Mouse (Mus musculus) stomach, embryonic 15.5 days (tissue): Measurements from ENCODE around the gene Fanca. TPM values are rescaled to one million over a fixed set of nuclear protein-coding genes. Genes with fewer than 3 reads are reported as not detected.

ENCODE experiments used
- ATAC-seq: fragments of 200-750 bp; cut with Nextera tagmentation; 2 replicates; pipeline ENCODE4 v1.8.0; 2017; ENCODE audit warnings: low read depth, moderate number of reproducible peaks, moderate TSS enrichment; ENCODE audit not compliant: insufficient read depth, low FRiP score
- H3K27ac ChIP-seq: fragments of 300-500 bp; sonication (generic); 2 replicates; pipeline ENCODE4 v1.5.1; 2015; ENCODE audit warnings: mild to moderate bottlenecking, inconsistent platforms
- H3K27me3 ChIP-seq: fragments of 300-500 bp; sonication (generic); replicated peaks from 2 replicates; pipeline ENCODE4 v1.6.1; 2015; ENCODE audit warnings: inconsistent platforms
- H3K36me3 ChIP-seq: fragments of 300-500 bp; sonication (generic); 2 replicates; pipeline ENCODE4 v1.6.1; 2015; ENCODE audit warnings: inconsistent platforms
- H3K4me1 ChIP-seq: fragments of 300-500 bp; sonication (generic); 2 replicates; pipeline ENCODE4 v1.6.1; 2015; ENCODE audit warnings: inconsistent platforms
- H3K4me2 ChIP-seq: fragments of 300-500 bp; sonication (generic); 2 replicates; pipeline ENCODE4 v1.6.1; 2015; ENCODE audit warnings: mild to moderate bottlenecking, inconsistent platforms
- H3K4me3 ChIP-seq: fragments of 300-500 bp; sonication (generic); replicated peaks from 2 replicates; pipeline ENCODE4 v1.5.1; 2015; ENCODE audit warnings: inconsistent platforms
- H3K9ac ChIP-seq: fragments of 300-500 bp; sonication (generic); 2 replicates; pipeline ENCODE4 v1.6.1; 2015; ENCODE audit warnings: inconsistent platforms
- H3K9me3 ChIP-seq: fragments of 300-500 bp; sonication (generic); 2 replicates; pipeline ENCODE4 v1.6.1; 2016; ENCODE audit warnings: inconsistent platforms
- WGBS: fragments of 180-500 bp; shearing (Covaris S2); methylation state at CpG from one replicate; pipeline ENCODE4 v1.1.7; 2015; 5-methylcytosine and 5-hydroxymethylcytosine counted together
- polyA plus RNA-seq: library from polyadenylated mRNA; unstranded; fragments of >200 nt; fragmentation: Nextera tagmentation; extraction: Ambion mirVana; gene quantifications from 2 replicates; pipeline ENCODE4 v1.2.1, GENCODE M21; 2015

Fanca gene
- 20.9 and 22.8 TPM in 2 replicates for polyA plus RNA-seq

GRCm38 (mm10) chr8:123318467-123318911, at the start of gene Fanca:
Gene Fanca (minus strand): TSS chr8:123318576.
- under 1% methylated on average over 24 of the region's 24 CpGs for WGBS
- H3K27ac ChIP-seq: 0 out of 2 replicates have a peak within 1 kb of the TSS, but pooled peaks have one; percentile 27

GRCm38 (mm10) chr8:123361082-123361739, 42.8 kb upstream of the Fanca start:
- Histone ChIP-seq H3K36me3 (no peaks in the 10 kb centered on the region), H3K27ac (no peak overlapping the region), H3K4me3 (no peak overlapping the region), H3K27me3 (no peaks in the 10 kb centered on the region), H3K9me3 (no peaks in the 10 kb centered on the region), H3K4me1 (no peaks in the 10 kb centered on the region), H3K9ac (no peak overlapping the region), H3K4me2 (no peak overlapping the region)
- WGBS: 47% methylated on average over 12 of the region's 12 CpGs
- no peak for ATAC-seq

More at GRCm38 (mm10) chr8:123318467-123318911, at the start of gene Fanca:
- Histone ChIP-seq H3K4me1 (peaks cover 7% of the 10 kb centered on the region; the same call in 1 of the 2 replicates), H3K9ac (peak within 1 kb of the TSS; percentile 53), H3K36me3 (no peaks in the 10 kb centered on the region), H3K4me2 (peak within 1 kb of the TSS; percentile 89), H3K4me3 (peak within 1 kb of the TSS; percentile 75), H3K27me3 (no peaks in the 10 kb centered on the region), H3K9me3 (no peaks in the 10 kb centered on the region)
- peak; percentile 99 for ATAC-seq

- H3K9me3 ChIP-seq: no peaks in the 10 kb centered on the region
- 29% methylated on average over 11 of the region's 11 CpGs for WGBS
Observed at GRCm38 (mm10) chr8:123353216-123353615, 34.8 kb upstream of the Fanca start.

GRCm38 (mm10) chr8:123352786-123353185, 34.4 kb upstream of the Fanca start:
- Histone ChIP-seq H3K36me3 (no peaks in the 10 kb centered on the region), H3K9me3 (no peaks in the 10 kb centered on the region), H3K27ac (no peak overlapping the region), H3K4me2 (no peak overlapping the region), H3K27me3 (0 out of 2 replicates have a peak, but pooled peaks cover 5% of the 10 kb centered on the region), H3K9ac (no peak overlapping the region), H3K4me3 (no peak overlapping the region), H3K4me1 (peaks cover 8% of the 10 kb centered on the region; the same call in 1 of the 2 replicates)
- 40% methylated on average over 13 of the region's 13 CpGs for WGBS
- no peak for ATAC-seq

More at GRCm38 (mm10) chr8:123353216-123353615, 34.8 kb upstream of the Fanca start:
- Histone ChIP-seq H3K27ac (no peak overlapping the region), H3K9ac (no peak overlapping the region), H3K4me2 (no peak overlapping the region), H3K27me3 (0 out of 2 replicates have a peak, but pooled peaks cover 5% of the 10 kb centered on the region), H3K4me3 (no peak overlapping the region), H3K4me1 (0 out of 2 replicates have a peak, but pooled peaks cover 4% of the 10 kb centered on the region), H3K36me3 (no peaks in the 10 kb centered on the region)
- no peak for ATAC-seq

- Histone ChIP-seq H3K27me3 (0 out of 2 replicates have a peak, but pooled peaks cover 5% of the 10 kb centered on the region), H3K27ac (no peak overlapping the region), H3K9me3 (no peaks in the 10 kb centered on the region), H3K36me3 (no peaks in the 10 kb centered on the region), H3K4me3 (no peak overlapping the region), H3K4me1 (peaks cover 11% of the 10 kb centered on the region; the same call in 1 of the 2 replicates), H3K9ac (no peak overlapping the region), H3K4me2 (no peak overlapping the region)
- 73% methylated on average over 12 of the region's 12 CpGs for WGBS
- no peak for ATAC-seq
Observed at GRCm38 (mm10) chr8:123352118-123352517, 33.7 kb upstream of the Fanca start.

GRCm38 (mm10) chr8:123349073-123349472, 30.7 kb upstream of the Fanca start:
- Histone ChIP-seq H3K27ac (no peak overlapping the region), H3K4me3 (no peak overlapping the region), H3K4me1 (peaks cover 11% of the 10 kb centered on the region; the same call in 1 of the 2 replicates), H3K4me2 (no peak overlapping the region), H3K36me3 (no peaks in the 10 kb centered on the region), H3K9me3 (no peaks in the 10 kb centered on the region), H3K9ac (no peak overlapping the region), H3K27me3 (0 out of 2 replicates have a peak, but pooled peaks cover 5% of the 10 kb centered on the region)
- 88% methylated on average over 4 of the region's 4 CpGs for WGBS
- no peak for ATAC-seq

GRCm38 (mm10) chr8:123348237-123348843, 30.0 kb upstream of the Fanca start:
- 26% methylated on average over 9 of the region's 9 CpGs for WGBS
- 0 out of 2 replicates have a peak, but pooled peaks cover 5% of the 10 kb centered on the region for H3K27me3 ChIP-seq
- H3K9me3 ChIP-seq: no peaks in the 10 kb centered on the region
- H3K36me3 ChIP-seq: no peaks in the 10 kb centered on the region
- peak; percentile 66 for ATAC-seq
- H3K4me3 ChIP-seq: no peak overlapping the region
- peak overlapping the region; percentile 14; the same call in 1 of the 2 replicates for H3K4me2 ChIP-seq
- H3K9ac ChIP-seq: no peak overlapping the region
- H3K27ac ChIP-seq: peak overlapping the region; percentile 40
- peaks cover 11% of the 10 kb centered on the region; the same call in 1 of the 2 replicates for H3K4me1 ChIP-seq

- whole genome bisulfite sequencing: 77% methylated on average over 2 of the region's 2 CpGs
- Histone ChIP-seq H3K4me1 (peaks cover 11% of the 10 kb centered on the region; the same call in 1 of the 2 replicates), H3K4me3 (no peak overlapping the region), H3K27ac (no peak overlapping the region), H3K9ac (no peak overlapping the region), H3K4me2 (no peak overlapping the region), H3K9me3 (no peaks in the 10 kb centered on the region), H3K27me3 (0 out of 2 replicates have a peak, but pooled peaks cover 4% of the 10 kb centered on the region), H3K36me3 (no peaks in the 10 kb centered on the region)
- no peak for ATAC-seq
Observed at GRCm38 (mm10) chr8:123347293-123347692, 28.9 kb upstream of the Fanca start.

- 67% methylated on average over 6 of the region's 6 CpGs for WGBS
- no peak overlapping the region for H3K4me3 ChIP-seq
- no peak overlapping the region for H3K4me2 ChIP-seq
- H3K9me3 ChIP-seq: no peaks in the 10 kb centered on the region
- peaks cover 11% of the 10 kb centered on the region; the same call in 1 of the 2 replicates for H3K4me1 ChIP-seq
- ATAC-seq: no peak
- no peaks in the 10 kb centered on the region for H3K36me3 ChIP-seq
- H3K9ac ChIP-seq: no peak overlapping the region
- no peak overlapping the region for H3K27ac ChIP-seq
- H3K27me3 ChIP-seq: no peaks in the 10 kb centered on the region
Observed at GRCm38 (mm10) chr8:123345856-123346255, 27.5 kb upstream of the Fanca start.

- H3K4me3 ChIP-seq: no peak overlapping the region
- H3K9me3 ChIP-seq: no peaks in the 10 kb centered on the region
- no peak for ATAC-seq
- H3K4me2 ChIP-seq: no peak overlapping the region
- H3K4me1 ChIP-seq: peaks cover 11% of the 10 kb centered on the region; the same call in 1 of the 2 replicates
- no peak overlapping the region for H3K9ac ChIP-seq
- WGBS: 78% methylated on average over 8 of the region's 8 CpGs
- no peaks in the 10 kb centered on the region for H3K27me3 ChIP-seq
- H3K36me3 ChIP-seq: no peaks in the 10 kb centered on the region
- no peak overlapping the region for H3K27ac ChIP-seq
Observed at GRCm38 (mm10) chr8:123345135-123345534, 26.8 kb upstream of the Fanca start.

GRCm38 (mm10) chr8:123343422-123343821, 25.0 kb upstream of the Fanca start:
- no peaks in the 10 kb centered on the region for H3K27me3 ChIP-seq
- 77% methylated on average over 12 of the region's 12 CpGs for WGBS
- H3K4me1 ChIP-seq: peaks cover 9% of the 10 kb centered on the region; the same call in 1 of the 2 replicates
- ATAC-seq: no peak
- H3K36me3 ChIP-seq: no peaks in the 10 kb centered on the region
- H3K9me3 ChIP-seq: no peaks in the 10 kb centered on the region
- no peak overlapping the region for H3K4me2 ChIP-seq
- no peak overlapping the region for H3K27ac ChIP-seq
- H3K9ac ChIP-seq: no peak overlapping the region
- H3K4me3 ChIP-seq: no peak overlapping the region

- Histone ChIP-seq H3K4me1 (peaks cover 4% of the 10 kb centered on the region; the same call in 1 of the 2 replicates), H3K36me3 (no peaks in the 10 kb centered on the region), H3K4me3 (no peak overlapping the region), H3K27me3 (no peaks in the 10 kb centered on the region), H3K9ac (no peak overlapping the region), H3K4me2 (no peak overlapping the region), H3K9me3 (no peaks in the 10 kb centered on the region), H3K27ac (no peak overlapping the region)
- WGBS: 70% methylated on average over 7 of the region's 7 CpGs
- ATAC-seq: no peak
Observed at GRCm38 (mm10) chr8:123342911-123343310, 24.5 kb upstream of the Fanca start.
